Mouse (Mus musculus): Measurements from ENCODE around the gene Cux1. TPM values are rescaled to one million over a fixed set of nuclear protein-coding genes. Genes with fewer than 3 reads are reported as not detected.

Cux1 gene
- polyA plus RNA-seq, 1 experiment from 2014 or later: 117 TPM

DNA sequence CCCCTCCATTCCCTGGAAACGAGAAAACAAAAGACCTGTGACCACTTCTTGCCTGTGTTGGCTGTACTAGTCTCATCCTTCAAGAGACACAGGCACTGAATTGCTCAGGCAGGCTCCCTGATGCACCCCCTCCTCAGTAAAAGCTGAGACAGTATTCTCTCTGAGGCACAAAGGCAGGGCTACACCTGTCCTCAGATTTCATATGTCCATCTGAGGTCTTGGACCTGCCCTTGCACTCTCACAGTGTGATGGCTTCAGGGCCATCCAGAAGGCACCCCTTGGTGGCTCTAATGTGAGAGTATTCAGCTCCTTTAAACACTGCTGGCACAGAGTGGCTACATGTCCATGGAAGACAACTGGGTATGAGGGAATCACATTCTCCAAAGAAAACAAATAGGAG, 32.1 kb downstream of the Cux1 start:
- 40% methylated on average over 1 of the region's 1 CpGs for WGBS
- Histone ChIP-seq H3K27ac (ENCODE audit: low read length) (no peak overlapping the region), H3K9me3 (ENCODE audit: control insufficient read depth, low read length) (no peaks in the 10 kb centered on the region), H3K9ac (ENCODE audit: low read length) (no peak overlapping the region), H3K27me3 (ENCODE audit: control insufficient read depth, insufficient read depth, low read depth, low read length) (no peaks in the 10 kb centered on the region), H3K36me3 (ENCODE audit: control insufficient read depth, insufficient read depth, low read length) (no peaks in the 10 kb centered on the region), H3K4me1 (replicated peaks; ENCODE audit: control insufficient read depth, insufficient read depth, low read length) (peaks cover 53% of the 10 kb centered on the region), H3K4me2 (ENCODE audit: low read depth, low read length) (no peak overlapping the region), H3K4me3 (ENCODE audit: low read length) (no peak overlapping the region)
- no peak for ATAC-seq (ENCODE audit: low read depth)

DNA sequence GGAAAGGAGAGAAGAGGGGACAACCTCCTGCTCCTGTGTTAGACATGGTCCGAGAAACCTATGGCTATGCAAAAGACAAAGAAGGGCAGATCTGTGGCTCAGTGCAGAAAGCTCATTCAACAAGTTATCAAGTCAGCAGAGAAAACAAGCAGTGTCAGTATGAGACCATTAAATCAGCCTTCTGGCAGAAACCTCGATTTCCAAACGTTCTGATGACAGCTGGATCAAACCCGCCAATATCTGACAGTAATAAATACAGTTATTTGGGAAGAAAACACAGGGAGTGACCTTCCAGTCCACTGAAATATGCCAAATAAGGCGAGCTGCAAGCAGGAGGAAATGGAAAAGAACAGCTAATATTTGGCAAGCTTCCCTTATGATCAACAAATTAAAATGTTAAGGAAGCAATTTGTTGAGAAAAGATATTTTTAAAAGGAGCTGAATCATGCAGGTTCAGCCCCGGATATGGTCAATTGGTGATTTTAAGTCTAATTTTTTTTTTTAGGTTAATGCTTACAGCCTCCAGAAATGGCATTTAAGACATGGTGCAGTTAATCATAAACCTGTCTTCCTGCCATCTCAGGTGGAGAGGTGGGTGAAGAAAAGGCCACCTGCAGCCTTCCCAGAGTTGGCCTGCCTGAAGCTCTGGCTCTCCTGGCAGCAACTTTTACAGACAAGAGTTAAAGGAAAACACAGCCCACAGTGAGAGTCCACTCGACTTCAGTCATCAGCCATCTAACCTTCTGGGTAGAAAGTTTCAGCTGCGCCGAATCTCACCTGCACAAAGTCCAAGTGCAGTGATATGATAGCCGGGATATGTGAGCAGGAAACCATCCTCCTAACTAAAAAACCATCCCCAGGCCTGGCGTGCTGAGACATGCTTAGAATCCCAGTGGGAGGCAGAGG, 33.7 kb downstream of the Cux1 start:
- WGBS: 44% methylated on average over 11 of the region's 11 CpGs
- Histone ChIP-seq H3K27me3 (ENCODE audit: control insufficient read depth, insufficient read depth, low read depth, low read length) (no peaks in the 10 kb centered on the region), H3K4me2 (ENCODE audit: low read depth, low read length) (0 out of 2 replicates have a peak overlapping the region, but pooled peaks have one; percentile 0), H3K4me3 (ENCODE audit: low read length) (no peak overlapping the region), H3K36me3 (ENCODE audit: control insufficient read depth, insufficient read depth, low read length) (no peaks in the 10 kb centered on the region), H3K9ac (ENCODE audit: low read length) (no peak overlapping the region), H3K9me3 (ENCODE audit: control insufficient read depth, low read length) (no peaks in the 10 kb centered on the region), H3K4me1 (replicated peaks; ENCODE audit: control insufficient read depth, insufficient read depth, low read length) (peaks cover 45% of the 10 kb centered on the region), H3K27ac (ENCODE audit: low read length) (peak overlapping the region; percentile 66)
- ATAC-seq (ENCODE audit: low read depth): no peak; the same call in 1 of the 2 replicates

DNA sequence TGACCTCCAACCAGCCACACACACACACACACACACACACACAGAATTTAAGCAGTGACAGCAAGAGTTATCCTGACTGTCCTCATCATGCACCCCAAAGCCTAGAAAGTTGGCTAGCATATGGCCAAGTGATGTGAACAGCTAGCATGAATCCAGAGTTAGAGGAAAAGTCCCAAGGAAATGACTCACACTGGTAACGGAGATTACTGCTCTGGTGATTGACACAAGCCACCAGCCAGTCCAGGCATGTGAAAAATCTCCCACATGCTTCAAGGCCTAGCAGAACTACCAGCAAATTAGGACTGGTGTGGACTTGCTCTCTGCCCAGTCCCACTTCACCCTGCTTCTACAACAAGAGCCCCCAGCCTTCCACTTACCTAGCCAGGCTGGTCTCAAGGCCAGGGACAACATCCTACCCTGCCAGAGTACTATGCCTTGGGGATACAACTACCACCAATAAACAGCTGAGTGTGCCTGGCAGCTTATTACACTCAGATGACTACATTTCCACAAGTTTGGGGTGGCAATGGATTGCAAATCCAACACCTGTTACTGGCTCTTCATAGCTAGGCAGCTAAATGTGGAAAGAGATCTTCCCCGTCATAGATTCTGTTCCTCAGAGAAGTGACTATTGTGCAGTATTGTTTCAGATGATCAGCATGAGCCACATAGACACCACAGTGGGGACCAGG, 35.5 kb downstream of the Cux1 start:
- Histone ChIP-seq H3K27ac (ENCODE audit: low read length) (no peak overlapping the region), H3K4me3 (ENCODE audit: low read length) (no peak overlapping the region), H3K9me3 (ENCODE audit: control insufficient read depth, low read length) (no peaks in the 10 kb centered on the region), H3K36me3 (ENCODE audit: control insufficient read depth, insufficient read depth, low read length) (no peaks in the 10 kb centered on the region), H3K4me2 (ENCODE audit: low read depth, low read length) (no peak overlapping the region), H3K9ac (ENCODE audit: low read length) (no peak overlapping the region), H3K27me3 (ENCODE audit: control insufficient read depth, insufficient read depth, low read depth, low read length) (no peaks in the 10 kb centered on the region), H3K4me1 (replicated peaks; ENCODE audit: control insufficient read depth, insufficient read depth, low read length) (peaks cover 54% of the 10 kb centered on the region)
- 69% methylated on average over 2 of the region's 2 CpGs for WGBS
- ATAC-seq (ENCODE audit: low read depth): no peak

DNA sequence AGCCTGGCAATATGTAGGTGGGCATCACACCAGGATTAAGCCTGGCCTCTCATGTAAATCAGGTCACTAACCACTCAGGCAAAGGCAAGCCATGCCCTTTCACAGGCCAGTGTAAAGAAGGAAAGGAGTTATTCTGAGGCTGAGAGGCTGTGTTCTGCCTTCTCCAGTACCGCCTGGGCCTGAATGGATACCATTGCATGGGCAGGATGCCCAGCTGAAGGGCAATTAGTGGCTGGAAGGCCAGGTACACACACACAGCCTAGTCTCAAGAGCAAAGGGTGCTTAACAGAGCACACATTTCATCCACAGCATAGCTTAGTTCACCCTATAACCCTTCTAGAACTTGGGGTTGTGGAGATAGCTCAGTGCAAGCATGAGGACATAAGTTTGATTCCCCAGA, 36.4 kb downstream of the Cux1 start:
- H3K4me1 ChIP-seq (replicated peaks; ENCODE audit: control insufficient read depth, insufficient read depth, low read length): peaks cover 56% of the 10 kb centered on the region
- H3K4me2 ChIP-seq (ENCODE audit: low read depth, low read length): no peak overlapping the region
- H3K9me3 ChIP-seq (ENCODE audit: control insufficient read depth, low read length): no peaks in the 10 kb centered on the region
- no peak overlapping the region for H3K27ac ChIP-seq (ENCODE audit: low read length)
- no peak overlapping the region for H3K4me3 ChIP-seq (ENCODE audit: low read length)
- H3K36me3 ChIP-seq (ENCODE audit: control insufficient read depth, insufficient read depth, low read length): no peaks in the 10 kb centered on the region
- peak; percentile 21; the same call in 1 of the 2 replicates for ATAC-seq (ENCODE audit: low read depth)
- H3K9ac ChIP-seq (ENCODE audit: low read length): no peak overlapping the region
- 61% methylated on average over 1 of the region's 1 CpGs for WGBS
- no peaks in the 10 kb centered on the region for H3K27me3 ChIP-seq (ENCODE audit: control insufficient read depth, insufficient read depth, low read depth, low read length)

GRCm38 (mm10) chr5:136529165-136529564, 38.1 kb downstream of the Cux1 start:
- no peak for ATAC-seq (ENCODE audit: low read depth)
- H3K4me3 ChIP-seq (ENCODE audit: low read length): no peak overlapping the region
- no peaks in the 10 kb centered on the region for H3K36me3 ChIP-seq (ENCODE audit: control insufficient read depth, insufficient read depth, low read length)
- no peak overlapping the region for H3K4me2 ChIP-seq (ENCODE audit: low read depth, low read length)
- H3K9me3 ChIP-seq (ENCODE audit: control insufficient read depth, low read length): no peaks in the 10 kb centered on the region
- no peaks in the 10 kb centered on the region for H3K27me3 ChIP-seq (ENCODE audit: control insufficient read depth, insufficient read depth, low read depth, low read length)
- no peak overlapping the region for H3K9ac ChIP-seq (ENCODE audit: low read length)
- H3K4me1 ChIP-seq (replicated peaks; ENCODE audit: control insufficient read depth, insufficient read depth, low read length): peaks cover 55% of the 10 kb centered on the region
- H3K27ac ChIP-seq (ENCODE audit: low read length): no peak overlapping the region

- 35% methylated on average over 1 of the region's 1 CpGs for WGBS
- ATAC-seq (ENCODE audit: low read depth): no peak
- Histone ChIP-seq H3K27me3 (ENCODE audit: control insufficient read depth, insufficient read depth, low read depth, low read length) (no peaks in the 10 kb centered on the region), H3K27ac (ENCODE audit: low read length) (no peak overlapping the region), H3K9me3 (ENCODE audit: control insufficient read depth, low read length) (no peaks in the 10 kb centered on the region), H3K4me2 (ENCODE audit: low read depth, low read length) (no peak overlapping the region), H3K9ac (ENCODE audit: low read length) (no peak overlapping the region), H3K4me1 (replicated peaks; ENCODE audit: control insufficient read depth, insufficient read depth, low read length) (peaks cover 55% of the 10 kb centered on the region), H3K4me3 (ENCODE audit: low read length) (no peak overlapping the region), H3K36me3 (ENCODE audit: control insufficient read depth, insufficient read depth, low read length) (no peaks in the 10 kb centered on the region)
Measured at GRCm38 (mm10) chr5:136527871-136528270, 39.4 kb downstream of the Cux1 start.

- H3K36me3 ChIP-seq (ENCODE audit: control insufficient read depth, insufficient read depth, low read length): no peaks in the 10 kb centered on the region
- H3K27me3 ChIP-seq (ENCODE audit: control insufficient read depth, insufficient read depth, low read depth, low read length): no peaks in the 10 kb centered on the region
- 61% methylated on average over 5 of the region's 5 CpGs for whole genome bisulfite sequencing
- ATAC-seq (ENCODE audit: low read depth): peak; percentile 55
- H3K4me2 ChIP-seq (ENCODE audit: low read depth, low read length): no peak overlapping the region; the same call in 1 of the 2 replicates
- no peak overlapping the region for H3K9ac ChIP-seq (ENCODE audit: low read length)
- no peaks in the 10 kb centered on the region for H3K9me3 ChIP-seq (ENCODE audit: control insufficient read depth, low read length)
- H3K4me3 ChIP-seq (ENCODE audit: low read length): no peak overlapping the region
- H3K4me1 ChIP-seq (replicated peaks; ENCODE audit: control insufficient read depth, insufficient read depth, low read length): peaks cover 49% of the 10 kb centered on the region
- peak overlapping the region; percentile 69; the same call in 1 of the 2 replicates for H3K27ac ChIP-seq (ENCODE audit: low read length)
Measured at GRCm38 (mm10) chr5:136526545-136526909, 40.8 kb downstream of the Cux1 start.

DNA sequence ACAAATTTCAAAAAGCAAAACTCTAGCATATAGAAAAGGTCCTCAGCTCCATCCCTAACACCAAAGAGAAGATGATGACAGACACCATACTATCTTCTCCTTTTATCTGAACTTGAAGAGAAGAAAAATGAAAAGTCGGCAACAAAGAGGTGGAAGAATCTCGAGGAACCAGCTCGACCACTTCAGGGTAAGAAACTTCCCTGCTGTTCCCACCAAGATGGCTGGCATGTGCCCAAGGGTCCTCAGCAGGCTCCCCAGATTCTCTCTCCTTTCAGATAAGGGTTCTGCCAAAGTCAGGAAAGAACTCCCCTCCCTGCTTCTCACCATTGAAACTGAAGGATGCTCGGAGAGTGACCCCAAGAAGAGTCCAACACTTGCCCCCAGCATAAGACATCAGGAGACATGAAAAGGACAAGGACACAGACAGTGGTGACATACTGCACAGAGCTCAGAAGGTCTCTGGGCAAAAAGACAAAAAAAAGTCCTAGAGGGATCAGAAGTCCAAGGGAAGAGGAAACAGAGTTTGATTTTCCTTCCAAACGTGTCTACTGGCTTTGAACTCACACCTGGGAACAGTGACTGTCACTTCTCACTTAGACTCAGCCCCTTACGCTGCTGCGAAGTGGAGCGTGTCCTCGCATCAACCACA, 41.3 kb downstream of the Cux1 start:
- Histone ChIP-seq H3K4me2 (ENCODE audit: low read depth, low read length) (no peak overlapping the region; the same call in 1 of the 2 replicates), H3K4me1 (replicated peaks; ENCODE audit: control insufficient read depth, insufficient read depth, low read length) (peaks cover 48% of the 10 kb centered on the region), H3K27me3 (ENCODE audit: control insufficient read depth, insufficient read depth, low read depth, low read length) (no peaks in the 10 kb centered on the region), H3K36me3 (ENCODE audit: control insufficient read depth, insufficient read depth, low read length) (no peaks in the 10 kb centered on the region), H3K9me3 (ENCODE audit: control insufficient read depth, low read length) (no peaks in the 10 kb centered on the region), H3K9ac (ENCODE audit: low read length) (no peak overlapping the region), H3K27ac (ENCODE audit: low read length) (peak overlapping the region; percentile 76), H3K4me3 (ENCODE audit: low read length) (no peak overlapping the region)
- 52% methylated on average over 9 of the region's 9 CpGs for WGBS
- peak; percentile 67; the same call in 1 of the 2 replicates for ATAC-seq (ENCODE audit: low read depth)

Measured in lung, embryonic 16.5 days (tissue).